Mouse (Mus musculus): ENCODE measurements around the gene Fam174b. TPM values are rescaled to one million over a fixed set of nuclear protein-coding genes. Genes with fewer than 3 reads are reported as not detected.

The Fam174b gene
- polyA plus RNA-seq, 2 experiments = 20.8 to 31.3 TPM

GRCm38 (mm10) chr7:73772275-73772765 is 32.2 kb downstream of the Fam174b start:
- Histone ChIP-seq H3K9ac (ENCODE audit: low read depth, low read length, severe bottlenecking) (no peak overlapping the region), H3K9me3 (ENCODE audit: control insufficient read depth, low read length) (no peaks in the 10 kb centered on the region), H3K27ac (replicated peaks; ENCODE audit: low read depth, low read length) (no peak overlapping the region), H3K4me1 (ENCODE audit: control insufficient read depth, insufficient read depth, low read length) (peaks cover 5% of the 10 kb centered on the region; the same call in 1 of the 2 replicates), H3K4me3 (replicated peaks; ENCODE audit: low read length) (no peak overlapping the region), H3K27me3 (ENCODE audit: control insufficient read depth, insufficient read depth, low read length) (no peaks in the 10 kb centered on the region), H3K4me2 (replicated peaks; ENCODE audit: low read depth, low read length, severe bottlenecking) (no peak overlapping the region), H3K36me3 (ENCODE audit: control insufficient read depth, insufficient read depth, low read length) (peaks cover 18% of the 10 kb centered on the region; the same call in 1 of the 2 replicates)
- ATAC-seq (ENCODE audit: low FRiP score, low read depth) (no peak), DNase-seq (ENCODE audit: low spot score) (peak; percentile 55)
- WGBS = 54% methylated on average over 14 of the region's 14 CpGs
- no peak for TF ChIP-seq POLR2A (IDR thresholded peaks at IDR 0.05; ENCODE audit: borderline replicate concordance, extremely low read depth, insufficient read depth, insufficient read length)

GRCm38 (mm10) chr7:73774781-73775180 is 34.7 kb downstream of the Fam174b start:
- H3K4me1 ChIP-seq (ENCODE audit: control insufficient read depth, insufficient read depth, low read length) = peaks cover 5% of the 10 kb centered on the region; the same call in 1 of the 2 replicates
- no peak overlapping the region for H3K27ac ChIP-seq (replicated peaks; ENCODE audit: low read depth, low read length)
- no peak for TF ChIP-seq POLR2A (IDR thresholded peaks at IDR 0.05; ENCODE audit: borderline replicate concordance, extremely low read depth, insufficient read depth, insufficient read length)
- no peaks in the 10 kb centered on the region for H3K9me3 ChIP-seq (ENCODE audit: control insufficient read depth, low read length)
- peaks cover 13% of the 10 kb centered on the region; the same call in 1 of the 2 replicates for H3K36me3 ChIP-seq (ENCODE audit: control insufficient read depth, insufficient read depth, low read length)
- 70% methylated on average over 9 of the region's 9 CpGs for WGBS
- no peaks in the 10 kb centered on the region for H3K27me3 ChIP-seq (ENCODE audit: control insufficient read depth, insufficient read depth, low read length)
- H3K4me3 ChIP-seq (replicated peaks; ENCODE audit: low read length) = no peak overlapping the region
- no peak overlapping the region for H3K9ac ChIP-seq (ENCODE audit: low read depth, low read length, severe bottlenecking)
- no peak for DNase-seq (ENCODE audit: low spot score)
- no peak overlapping the region for H3K4me2 ChIP-seq (replicated peaks; ENCODE audit: low read depth, low read length, severe bottlenecking)
- ATAC-seq (ENCODE audit: low FRiP score, low read depth) = no peak

- no peak overlapping the region for H3K9ac ChIP-seq (ENCODE audit: low read depth, low read length, severe bottlenecking)
- peaks cover 13% of the 10 kb centered on the region; the same call in 1 of the 2 replicates for H3K36me3 ChIP-seq (ENCODE audit: control insufficient read depth, insufficient read depth, low read length)
- TF ChIP-seq POLR2A (IDR thresholded peaks at IDR 0.05; ENCODE audit: borderline replicate concordance, extremely low read depth, insufficient read depth, insufficient read length) = no peak
- 73% methylated on average over 3 of the region's 3 CpGs for WGBS
- no peak overlapping the region for H3K27ac ChIP-seq (replicated peaks; ENCODE audit: low read depth, low read length)
- DNase-seq (ENCODE audit: low spot score) (no peak), ATAC-seq (ENCODE audit: low FRiP score, low read depth) (no peak)
- no peaks in the 10 kb centered on the region for H3K27me3 ChIP-seq (ENCODE audit: control insufficient read depth, insufficient read depth, low read length)
- no peak overlapping the region for H3K4me2 ChIP-seq (replicated peaks; ENCODE audit: low read depth, low read length, severe bottlenecking)
- H3K4me1 ChIP-seq (ENCODE audit: control insufficient read depth, insufficient read depth, low read length) = no peaks in the 10 kb centered on the region
- H3K4me3 ChIP-seq (replicated peaks; ENCODE audit: low read length) = no peak overlapping the region
- no peaks in the 10 kb centered on the region for H3K9me3 ChIP-seq (ENCODE audit: control insufficient read depth, low read length)
Measured at GRCm38 (mm10) chr7:73777777-73778176, 37.7 kb downstream of the Fam174b start.

GRCm38 (mm10) chr7:73784736-73785428 is 44.8 kb downstream of the Fam174b start:
- H3K4me2 ChIP-seq (replicated peaks; ENCODE audit: low read depth, low read length, severe bottlenecking) = no peak overlapping the region
- no peak overlapping the region for H3K9ac ChIP-seq (ENCODE audit: low read depth, low read length, severe bottlenecking)
- no peak overlapping the region for H3K4me3 ChIP-seq (replicated peaks; ENCODE audit: low read length)
- no peak for DNase-seq (ENCODE audit: low spot score)
- no peaks in the 10 kb centered on the region for H3K9me3 ChIP-seq (ENCODE audit: control insufficient read depth, low read length)
- TF ChIP-seq POLR2A (IDR thresholded peaks at IDR 0.05; ENCODE audit: borderline replicate concordance, extremely low read depth, insufficient read depth, insufficient read length) = no peak
- H3K4me1 ChIP-seq (ENCODE audit: control insufficient read depth, insufficient read depth, low read length) = no peaks in the 10 kb centered on the region
- H3K27ac ChIP-seq (replicated peaks; ENCODE audit: low read depth, low read length) = no peak overlapping the region
- H3K27me3 ChIP-seq (ENCODE audit: control insufficient read depth, insufficient read depth, low read length) = no peaks in the 10 kb centered on the region
- no peak for ATAC-seq (ENCODE audit: low FRiP score, low read depth)
- WGBS = 88% methylated on average over 4 of the region's 4 CpGs
- no peaks in the 10 kb centered on the region for H3K36me3 ChIP-seq (ENCODE audit: control insufficient read depth, insufficient read depth, low read length)

DNA sequence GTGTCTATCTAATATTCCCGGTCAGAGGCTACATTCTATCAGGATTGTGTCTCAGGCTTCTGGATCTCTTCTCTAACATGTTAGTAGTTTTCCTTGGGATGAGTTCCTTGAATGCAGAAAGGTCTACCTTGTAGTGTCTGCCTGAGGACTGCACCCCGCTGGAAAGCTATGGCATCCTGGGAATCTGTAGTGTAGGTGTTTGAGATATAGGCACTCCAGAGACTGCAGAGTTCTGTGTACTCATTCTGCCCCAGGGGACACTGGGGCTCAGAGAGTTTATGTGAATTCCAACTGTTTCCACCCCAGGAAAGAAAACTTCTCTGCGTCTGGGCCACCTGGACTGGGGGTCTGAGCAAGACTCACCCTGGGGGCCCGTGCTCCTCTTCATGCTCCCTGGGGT is 45.7 kb downstream of the Fam174b start:
- H3K36me3 ChIP-seq (ENCODE audit: control insufficient read depth, insufficient read depth, low read length) = no peaks in the 10 kb centered on the region
- no peak overlapping the region for H3K4me2 ChIP-seq (replicated peaks; ENCODE audit: low read depth, low read length, severe bottlenecking)
- H3K9me3 ChIP-seq (ENCODE audit: control insufficient read depth, low read length) = no peaks in the 10 kb centered on the region
- WGBS = 73% methylated on average over 4 of the region's 4 CpGs
- H3K27ac ChIP-seq (replicated peaks; ENCODE audit: low read depth, low read length) = no peak overlapping the region
- TF ChIP-seq POLR2A (IDR thresholded peaks at IDR 0.05; ENCODE audit: borderline replicate concordance, extremely low read depth, insufficient read depth, insufficient read length) = no peak
- no peak overlapping the region for H3K9ac ChIP-seq (ENCODE audit: low read depth, low read length, severe bottlenecking)
- ATAC-seq (ENCODE audit: low FRiP score, low read depth) (no peak), DNase-seq (ENCODE audit: low spot score) (no peak)
- no peaks in the 10 kb centered on the region for H3K4me1 ChIP-seq (ENCODE audit: control insufficient read depth, insufficient read depth, low read length)
- no peak overlapping the region for H3K4me3 ChIP-seq (replicated peaks; ENCODE audit: low read length)
- H3K27me3 ChIP-seq (ENCODE audit: control insufficient read depth, insufficient read depth, low read length) = no peaks in the 10 kb centered on the region

Measured in limb, embryonic 14.5 days (tissue).